Mouse (Mus musculus) heart, postnatal 14 days (tissue): ENCODE data around the gene Sugct. TPM values are rescaled to one million over a fixed set of nuclear protein-coding genes. Genes with fewer than 3 reads are reported as not detected.
A peak's percentile ranks its signal among the peaks of the same experiment; 100 is the strongest.
"Not testable (repeated sequence)": the region's sequence is repeated elsewhere in the genome, so short reads cannot be mapped to it uniquely, and the experiment has no call there.

Experiments used
- DNase-seq, 2 experiments: peaks; one replicate each; pipeline ENCODE4 v3.0.0; 2021 to 2022
- intact Hi-C: fragments of 180-260 bp; cut with DNase I; formaldehyde crosslinking; loops from one replicate; pipeline ENCODE4 v1.15.1; 2025
- total RNA-seq, 2 experiments: library from RNA; stranded (reverse); gene quantifications; 2 replicates each; pipeline ENCODE4 v1.2.3; 2021

Sugct gene
- total RNA-seq, 2 experiments from 2014 or later = 0.67 to 0.78 TPM

- DNase-seq = no peak
- intact Hi-C loops = no loop called here
These were observed 68.2 kb downstream of the Sugct start for GRCm38 (mm10) chr13:17627108-17627507.

GRCm38 (mm10) chr13:17624976-17625375 is 70.4 kb downstream of the Sugct start:
- intact Hi-C loops = no loop called here
- DNase-seq = no peak

- intact Hi-C loops = no loop called here
- DNase-seq = no peak
These were observed 89.1 kb downstream of the Sugct start for GRCm38 (mm10) chr13:17606217-17606616.

GRCm38 (mm10) chr13:17604670-17605069 is 90.7 kb downstream of the Sugct start:
- intact Hi-C loops = no loop called here

GRCm38 (mm10) chr13:17603756-17604155 is 91.6 kb downstream of the Sugct start:
- intact Hi-C loops = no loop called here
- DNase-seq = no peak

More at GRCm38 (mm10) chr13:17604670-17605069, 90.7 kb downstream of the Sugct start:
- DNase-seq = no peak

- intact Hi-C loops = no loop called here
- no peak for DNase-seq
These were observed 110.0 kb downstream of the Sugct start for GRCm38 (mm10) chr13:17585267-17585913.

GRCm38 (mm10) chr13:17584804-17585203 is 110.5 kb downstream of the Sugct start:
- peak in 1 of 2 experiments; percentile 19 for DNase-seq
- intact Hi-C loops = no loop called here

- intact Hi-C loops = no loop called here
- DNase-seq = peak in 1 of 2 experiments; percentile 6
These were observed 113.7 kb downstream of the Sugct start for GRCm38 (mm10) chr13:17581684-17582083.

- intact Hi-C loops = no loop called here
- DNase-seq = no peak
These were observed 136.0 kb downstream of the Sugct start for GRCm38 (mm10) chr13:17559357-17559756.

GRCm38 (mm10) chr13:17536341-17536740 is 159.0 kb downstream of the Sugct start:
- intact Hi-C loops = no loop called here
- DNase-seq = no peak

GRCm38 (mm10) chr13:17534871-17535270 is 160.5 kb downstream of the Sugct start:
- DNase-seq = no peak
- intact Hi-C loops = no loop called here

- intact Hi-C loops = no loop called here
- no peak for DNase-seq
These were observed 160.9 kb downstream of the Sugct start for GRCm38 (mm10) chr13:17534469-17534868.

- intact Hi-C loops = no loop called here
- no peak for DNase-seq
These were observed 184.1 kb downstream of the Sugct start for GRCm38 (mm10) chr13:17511184-17511778.

GRCm38 (mm10) chr13:17494936-17495335 is 200.4 kb downstream of the Sugct start:
- intact Hi-C loops = no loop called here

GRCm38 (mm10) chr13:17494056-17494574 is 201.2 kb downstream of the Sugct start:
- DNase-seq = no peak
- intact Hi-C loops = no loop called here

More at GRCm38 (mm10) chr13:17494936-17495335, 200.4 kb downstream of the Sugct start:
- DNase-seq = no peak

GRCm38 (mm10) chr13:17457981-17458380 is 237.4 kb downstream of the Sugct start:
- intact Hi-C loops, DNase-seq: not testable (repeated sequence)

GRCm38 (mm10) chr13:17432139-17432916 is 263.0 kb downstream of the Sugct start:
- intact Hi-C loops = loop anchor here (5.0 kb wide), 1 partner anchor 1425 kb away; no protein-coding TSS in a partner anchor
- peak in 1 of 2 experiments; percentile 24 for DNase-seq

- intact Hi-C loops = no loop called here
These were observed 273.5 kb downstream of the Sugct start for GRCm38 (mm10) chr13:17421875-17422274.

GRCm38 (mm10) chr13:17420557-17420956 is 274.8 kb downstream of the Sugct start:
- DNase-seq = no peak
- intact Hi-C loops = no loop called here

More at GRCm38 (mm10) chr13:17421875-17422274, 273.5 kb downstream of the Sugct start:
- DNase-seq = no peak

GRCm38 (mm10) chr13:17342836-17343235 is 352.5 kb downstream of the Sugct start:
- DNase-seq = no peak
- intact Hi-C loops = no loop called here
